Mouse (Mus musculus) common myeloid progenitor, adult 5-6 weeks (primary cell): ENCODE data around the gene Zcchc8. TPM values are rescaled to one million over a fixed set of nuclear protein-coding genes. Genes with fewer than 3 reads are reported as not detected.
"Not testable (repeated sequence)": the region's sequence is repeated elsewhere in the genome, so short reads cannot be mapped to it uniquely, and the experiment has no call there.

Experiments
- ATAC-seq: replicated peaks from 2 replicates; pipeline ENCODE4 v1.8.0; 2016; ENCODE audit warnings: low read depth, mild to moderate bottlenecking, moderate TSS enrichment, inconsistent platforms; ENCODE audit not compliant: poor library complexity, severe bottlenecking
- total RNA-seq: library from RNA; stranded (forward); fragments of 200-1000, 187-1606 nt; gene quantifications from 2 replicates; pipeline ENCODE4 v1.2.3, GENCODE M21; 2017

Zcchc8 gene
- 79.9 and 124 TPM in 2 replicates for total RNA-seq

DNA sequence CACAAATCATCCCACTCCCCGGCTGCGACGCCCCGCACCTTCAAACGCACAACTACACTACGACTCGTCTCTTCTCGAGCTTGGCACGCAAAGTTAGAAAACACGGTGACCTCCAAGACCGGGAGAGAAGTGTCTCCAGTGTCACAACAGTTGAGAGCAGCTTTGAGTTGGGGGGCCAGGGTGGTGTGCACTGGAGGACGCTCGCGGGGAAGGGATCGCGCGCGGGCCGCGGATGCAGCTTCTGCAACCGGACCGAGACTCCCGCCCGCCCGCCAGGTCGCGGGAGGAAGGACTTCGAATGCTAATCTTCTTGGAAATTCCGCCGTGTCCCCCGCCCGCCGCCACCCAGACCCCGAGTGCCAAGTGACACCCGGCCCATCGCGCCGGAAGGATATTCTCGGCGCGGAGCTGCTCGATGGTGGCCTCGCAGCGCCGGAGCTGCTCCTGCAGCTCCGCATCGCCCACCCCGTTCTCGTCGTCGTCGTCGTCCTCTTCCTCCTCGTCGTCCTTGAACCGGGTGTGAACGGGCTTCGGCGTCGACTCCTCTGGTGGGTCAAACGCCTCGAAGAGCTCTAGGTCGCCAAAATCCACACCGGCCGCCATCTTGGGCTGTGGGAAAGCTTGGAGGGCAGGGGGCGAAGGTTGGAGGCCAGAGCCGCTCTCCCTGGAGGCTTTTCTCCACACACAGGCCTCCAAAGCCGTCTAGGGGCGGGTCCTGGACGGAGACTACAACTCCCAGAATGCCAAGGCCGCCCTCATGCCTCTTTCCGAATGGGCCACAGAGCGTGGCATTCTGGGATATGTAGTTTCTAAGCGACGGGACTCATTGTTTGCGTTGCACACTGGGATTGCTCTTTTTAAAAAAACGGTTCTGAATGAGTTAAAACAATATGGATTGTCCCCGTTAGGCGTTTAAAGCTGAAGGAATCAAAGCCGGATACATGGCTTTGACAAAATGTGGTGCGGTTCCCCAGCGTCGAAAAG is at the start of gene Zcchc8:
Gene Zcchc8, minus strand, starts transcription at position 773 of the 984 bp plus-strand sequence.
- ATAC-seq, result peak; percentile 100

DNA sequence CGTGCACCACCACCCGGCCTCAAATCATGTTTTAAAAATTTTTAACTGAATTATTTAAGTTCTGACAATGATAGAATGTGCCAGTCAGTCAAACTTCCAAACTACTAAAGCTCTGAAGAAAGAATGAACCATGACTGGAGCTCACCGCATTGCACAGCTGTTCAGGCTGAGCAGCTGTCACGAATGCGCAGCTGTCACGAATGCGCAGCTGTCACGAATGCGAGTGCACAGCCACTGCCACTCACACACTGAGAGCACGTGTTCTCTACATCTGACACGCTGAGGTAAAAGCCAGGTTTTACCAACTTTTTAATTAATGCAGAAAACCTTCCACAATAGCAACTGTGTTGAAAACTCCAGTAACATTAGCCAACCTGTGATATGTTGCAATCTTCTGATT is 45.6 kb upstream of the Zcchc8 start:
- not testable (repeated sequence) for ATAC-seq

DNA sequence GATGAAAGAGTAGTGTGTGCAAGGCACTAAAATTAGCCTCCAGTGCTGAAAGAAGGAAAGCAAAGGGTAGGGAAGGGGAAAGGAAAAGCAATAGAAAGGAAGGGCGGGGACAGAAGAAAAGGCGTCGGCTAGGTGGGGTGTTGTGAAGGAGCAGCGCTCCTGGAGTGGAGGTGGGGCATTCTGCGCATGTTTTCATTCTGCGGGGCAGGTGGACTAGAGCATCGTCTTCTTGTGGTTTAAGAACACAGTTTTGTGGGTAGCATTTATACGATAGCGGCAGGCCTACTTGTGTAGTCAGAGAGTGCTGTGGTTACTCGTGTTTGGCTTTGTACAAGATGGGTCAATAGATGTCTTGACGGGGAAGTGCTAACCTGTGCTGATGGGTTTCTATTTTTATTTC is 44.6 kb upstream of the Zcchc8 start:
- ATAC-seq, result no peak

DNA sequence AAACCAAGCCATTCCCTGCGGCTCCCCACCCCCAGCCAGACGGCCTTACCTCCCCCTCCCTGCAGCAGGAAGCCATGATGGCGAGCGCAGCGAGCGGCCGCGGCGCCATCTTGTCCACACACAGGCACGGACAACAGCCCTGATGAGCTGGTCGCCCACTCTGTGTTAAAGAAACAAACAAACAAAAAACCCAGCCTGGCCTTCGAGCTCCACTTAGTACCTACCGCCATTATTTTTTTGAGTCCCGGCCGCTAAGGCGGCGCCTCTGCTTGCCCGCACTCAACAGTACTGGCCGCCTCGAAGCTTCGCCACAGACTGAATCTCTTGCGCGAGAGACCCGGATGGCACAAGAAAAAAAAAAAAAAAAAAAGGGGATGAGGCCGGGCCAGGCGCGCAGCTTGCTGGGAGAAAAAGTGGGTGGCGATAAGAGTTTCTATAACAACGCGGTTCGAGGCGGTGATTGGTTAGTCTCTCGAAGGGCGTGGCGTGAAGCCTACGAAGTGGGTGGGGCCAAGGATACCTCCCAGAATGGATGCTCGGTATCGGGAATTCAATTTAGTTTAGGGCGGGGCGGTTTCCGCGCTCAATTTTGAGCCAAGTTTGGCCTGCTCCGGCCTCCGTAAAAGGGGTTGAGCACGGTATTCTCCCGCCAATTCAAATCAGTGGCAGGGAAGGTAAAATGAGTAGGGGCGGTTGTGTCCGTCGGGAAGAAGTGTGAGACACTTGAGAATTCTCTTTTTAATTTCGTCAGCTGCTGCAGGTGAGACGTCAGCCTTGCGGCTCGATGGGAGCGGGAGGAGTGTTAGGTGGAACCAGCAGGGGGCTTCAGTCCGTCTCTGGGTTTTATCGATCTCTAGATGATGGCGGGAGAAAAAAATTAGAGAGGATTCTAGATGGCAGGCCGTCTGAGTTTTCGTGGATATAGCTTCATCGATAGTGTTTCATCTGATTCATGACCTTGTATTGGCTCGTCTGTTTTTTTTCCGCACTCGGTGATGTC is 28.5 kb upstream of the Zcchc8 start, which contains the start of the genes Rsrc2 and Kntc1:
Gene Rsrc2, minus strand, starts transcription at position 350 of the 1,000 bp plus-strand sequence.
Gene Kntc1, plus strand, starts transcription at position 652 of the 1,000 bp plus-strand sequence.
- peak; percentile 98 for ATAC-seq

DNA sequence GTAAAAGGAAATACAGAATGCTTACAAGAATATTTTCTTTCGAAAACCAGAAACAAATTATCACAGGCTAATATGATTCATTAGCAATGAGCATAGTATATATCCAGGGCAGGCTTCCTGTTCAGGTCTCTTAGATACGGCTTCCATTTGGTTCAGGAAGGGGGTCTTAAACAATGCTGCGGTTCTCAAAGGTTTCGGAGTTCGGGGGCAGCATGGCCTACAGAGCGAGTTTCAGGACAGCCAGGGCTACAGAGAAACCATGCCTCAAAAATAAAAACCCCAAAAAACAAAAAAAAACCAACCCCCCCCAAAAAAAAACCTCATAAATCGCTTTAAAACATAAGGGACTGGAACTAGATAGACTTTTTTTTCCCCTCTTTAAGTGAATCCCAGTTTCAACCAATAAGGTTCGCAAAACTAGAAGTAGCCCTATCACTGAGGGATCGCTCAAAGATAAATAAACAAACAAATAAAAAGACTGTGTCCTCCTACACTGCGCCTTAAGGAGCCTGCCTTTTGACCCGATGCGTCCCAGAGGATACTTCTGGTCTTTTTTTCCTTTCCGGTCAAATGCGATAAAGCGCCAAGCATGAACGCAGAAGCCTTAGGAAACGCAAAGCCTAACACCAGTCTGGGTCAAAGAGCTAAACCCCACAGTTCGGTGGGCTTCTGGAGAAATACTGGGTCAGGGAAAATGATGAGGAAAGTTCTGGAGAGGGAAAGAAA is 27.6 kb upstream of the Zcchc8 start:
- no peak for ATAC-seq

DNA sequence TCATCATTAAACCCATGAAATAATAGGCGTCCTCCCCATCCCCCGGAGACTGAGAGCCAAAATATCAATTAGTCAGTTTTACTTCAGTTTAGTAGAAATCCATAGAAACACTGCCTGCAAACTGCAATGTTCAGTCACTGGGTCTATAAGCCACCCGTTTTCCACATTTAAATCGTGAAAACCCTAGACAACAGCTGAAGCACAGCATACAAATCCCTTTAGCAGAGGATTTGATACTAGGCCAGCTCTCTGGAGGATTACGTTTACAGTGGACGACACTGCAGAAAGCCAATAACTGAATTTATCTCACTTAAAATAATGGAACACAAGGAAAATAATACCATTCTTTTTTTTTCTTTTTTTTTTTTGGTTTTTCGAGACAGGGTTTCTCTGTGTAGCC is 26.7 kb upstream of the Zcchc8 start:
- no peak for ATAC-seq

DNA sequence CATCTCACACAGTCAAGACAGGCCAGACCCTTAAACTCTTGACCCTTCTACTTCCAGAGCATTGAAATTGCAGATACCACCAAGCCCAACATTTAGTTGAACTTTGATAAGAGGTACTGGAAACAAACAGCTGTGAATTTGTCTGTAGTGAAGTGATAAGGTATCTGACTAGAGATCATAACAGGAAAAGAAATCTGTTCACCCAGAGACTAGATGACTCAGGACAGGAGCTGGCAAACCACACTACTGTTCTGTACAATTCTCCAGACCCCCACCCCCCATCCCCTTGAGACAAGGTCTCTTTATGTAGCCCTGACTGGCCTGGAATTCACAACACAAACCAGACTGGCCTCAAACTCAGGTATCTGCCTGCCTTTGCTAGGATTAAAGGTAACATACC is 25.4 kb upstream of the Zcchc8 start:
- ATAC-seq, result no peak

DNA sequence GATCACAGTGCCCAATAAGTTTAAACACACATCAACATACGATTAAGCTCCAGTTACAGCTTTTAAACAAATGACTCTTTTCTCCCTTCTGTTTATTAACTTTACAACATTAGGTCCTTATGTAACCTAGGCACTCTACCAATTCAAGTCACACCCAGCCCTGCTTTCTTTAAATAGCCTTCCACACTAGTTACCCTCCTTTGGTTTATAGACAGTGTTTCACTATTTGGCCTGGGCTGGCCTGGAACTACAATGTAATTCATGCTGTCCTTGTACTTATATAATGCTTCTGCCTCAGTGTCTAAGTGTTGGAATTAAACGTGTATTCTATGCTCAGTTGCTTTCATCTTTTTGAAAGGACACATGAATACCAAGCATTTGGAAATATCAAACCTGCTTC is 23.5 kb upstream of the Zcchc8 start:
- ATAC-seq, result no peak

DNA sequence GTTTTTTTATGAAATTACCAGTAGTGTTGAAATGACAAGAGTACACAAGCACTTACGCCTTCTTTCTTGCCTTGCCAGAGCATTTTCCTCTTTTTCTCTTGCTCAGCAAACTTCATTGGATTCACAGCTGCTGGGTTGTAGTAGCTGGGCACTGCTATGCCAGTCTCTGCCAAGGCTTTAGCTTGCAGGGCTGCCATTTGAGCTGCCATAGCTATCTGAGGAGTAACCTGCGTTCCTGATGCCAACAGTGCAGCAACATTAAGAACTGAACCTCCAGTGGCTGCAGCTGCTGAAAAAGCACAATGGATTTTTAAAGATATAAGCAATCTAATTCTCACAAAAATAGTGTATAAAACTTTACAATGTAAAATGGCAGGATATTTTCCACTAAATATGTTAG is 10.1 kb upstream of the Zcchc8 start:
- no peak for ATAC-seq

DNA sequence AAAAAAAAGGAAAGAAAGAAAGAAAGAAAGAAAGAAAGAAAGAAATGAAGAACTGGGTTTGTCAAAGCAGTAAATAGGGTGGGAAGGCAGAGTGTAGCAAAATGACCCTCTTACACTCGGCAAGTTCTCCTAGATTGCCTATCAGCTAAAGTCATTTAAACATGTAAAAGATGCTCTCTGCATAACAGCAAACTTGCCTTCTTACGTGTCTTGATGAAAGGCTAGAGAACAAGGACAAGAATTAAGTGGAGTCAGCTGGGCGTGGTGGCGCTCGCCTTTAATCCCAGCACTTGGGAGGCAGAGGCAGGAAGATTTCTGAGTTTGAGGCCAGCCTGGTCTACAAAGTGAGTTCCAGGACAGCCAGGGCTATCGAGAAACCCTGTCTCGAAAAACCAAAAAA is 2.9 kb upstream of the Zcchc8 start:
- not testable (repeated sequence) for ATAC-seq

DNA sequence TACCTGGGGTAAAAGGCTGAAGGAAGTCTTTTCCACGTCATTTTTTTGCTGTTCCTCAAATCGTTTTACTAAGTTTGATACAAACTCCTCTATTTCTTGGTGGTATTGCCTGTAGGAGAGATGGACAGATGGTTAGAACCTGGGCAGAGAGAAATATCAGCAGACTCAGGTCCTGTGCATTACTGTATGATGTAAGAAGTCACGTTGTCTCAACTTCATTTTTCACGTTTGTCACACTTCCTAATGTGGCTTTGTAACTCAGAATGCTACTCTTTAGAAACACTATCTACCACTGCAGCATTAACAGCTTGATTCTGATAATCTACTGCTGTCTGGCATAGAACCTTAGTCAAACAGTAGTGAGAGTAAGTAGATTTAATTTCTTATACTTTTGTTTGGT is 6.3 kb downstream of the Zcchc8 start:
- no peak for ATAC-seq

DNA sequence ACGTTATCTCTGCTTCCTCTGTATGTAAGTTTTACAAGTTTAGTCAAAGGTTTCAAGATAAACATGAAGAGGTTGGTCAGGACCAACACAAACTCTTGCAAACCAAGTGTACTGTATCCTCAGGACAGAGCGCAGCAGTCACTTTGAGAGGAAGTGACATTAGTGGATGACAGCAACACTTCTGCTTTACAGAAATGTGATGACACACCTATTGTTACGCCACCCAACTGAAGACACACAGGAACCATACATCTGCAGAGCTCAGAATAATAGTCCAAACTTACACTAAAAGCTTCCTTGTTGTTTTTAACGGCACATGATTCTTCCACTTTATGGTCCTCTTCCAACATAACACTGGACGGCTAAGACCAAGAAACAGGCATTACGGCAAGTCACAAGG is 7.1 kb downstream of the Zcchc8 start:
- ATAC-seq, result peak; percentile 84

DNA sequence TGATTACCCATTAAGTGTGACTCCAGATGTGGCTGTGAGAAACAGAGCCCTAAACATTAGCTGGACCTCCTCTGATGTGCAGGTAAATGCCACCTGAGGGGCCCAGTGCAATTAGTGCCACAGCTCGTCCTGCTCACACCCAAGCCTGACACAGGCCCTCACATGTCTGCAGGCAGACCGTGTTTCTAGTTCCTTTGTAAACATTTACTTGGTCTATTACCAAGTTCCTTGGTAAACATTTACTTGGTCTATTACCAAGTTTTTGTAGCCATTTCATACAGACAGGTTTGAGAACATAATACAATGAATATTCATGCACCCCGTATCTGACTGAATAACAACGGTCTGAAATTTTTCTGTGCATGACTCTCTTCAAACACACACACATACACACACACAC is 11.3 kb downstream of the Zcchc8 start:
- ATAC-seq, result no peak

DNA sequence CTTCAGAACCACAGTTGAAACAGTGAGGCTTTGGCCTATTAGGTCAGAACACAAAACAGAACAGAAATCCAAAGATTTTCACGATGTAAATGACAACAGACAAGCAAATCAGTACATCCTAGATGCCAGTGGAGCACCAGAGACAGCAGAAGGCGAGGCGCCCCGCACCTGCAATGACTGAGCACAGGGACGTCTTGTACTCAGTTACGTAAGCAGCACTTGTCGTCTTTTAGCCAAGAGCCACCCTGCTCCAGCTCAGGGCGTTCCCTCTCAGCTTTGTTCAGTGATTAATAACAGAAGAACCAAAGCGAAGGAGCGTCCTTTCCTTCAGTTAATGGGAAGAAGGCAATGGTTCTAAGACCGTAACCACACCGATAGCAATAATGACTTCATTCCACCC is 12.3 kb downstream of the Zcchc8 start:
- ATAC-seq, result no peak

DNA sequence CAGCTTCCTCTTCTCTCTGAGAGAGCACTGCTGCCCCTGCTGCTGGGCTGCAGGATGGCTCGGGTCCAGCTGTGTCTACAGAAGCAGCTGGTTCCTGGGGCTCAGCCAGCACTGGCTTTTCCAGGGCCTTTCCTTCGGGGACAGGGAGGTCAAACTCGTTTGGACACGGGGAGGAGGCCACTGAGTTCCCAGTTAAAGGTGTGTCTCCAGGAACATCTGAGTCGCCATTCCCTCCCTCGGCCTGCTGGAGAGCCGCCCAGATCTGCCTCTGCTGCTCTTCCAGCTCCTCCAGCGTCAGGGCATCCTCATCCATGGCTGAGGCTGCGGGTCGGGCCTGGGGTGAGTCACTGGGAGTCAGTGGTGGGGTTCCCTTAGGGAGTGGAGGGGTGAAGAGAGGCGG is 20.3 kb downstream of the Zcchc8 start:
- no peak for ATAC-seq

DNA sequence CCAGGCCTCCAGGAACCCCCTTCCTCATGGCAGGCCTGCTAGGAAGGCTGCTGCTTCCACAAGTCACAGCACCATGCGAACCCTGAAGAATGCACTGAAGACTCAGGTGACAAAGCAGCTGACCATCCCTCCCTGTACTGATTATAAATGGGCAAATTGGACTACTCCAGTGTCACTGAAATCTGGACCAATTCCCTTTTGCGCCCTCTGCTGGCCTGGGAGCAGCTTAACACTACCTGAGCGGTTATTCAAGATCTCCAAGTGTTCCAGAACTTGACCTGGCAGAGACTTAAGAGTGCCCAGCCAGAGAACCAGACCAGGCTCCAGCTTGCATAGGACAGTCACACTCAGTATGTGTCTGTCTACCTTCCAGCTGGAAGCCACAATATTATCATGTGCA is 21.7 kb downstream of the Zcchc8 start:
- peak; percentile 84 for ATAC-seq

DNA sequence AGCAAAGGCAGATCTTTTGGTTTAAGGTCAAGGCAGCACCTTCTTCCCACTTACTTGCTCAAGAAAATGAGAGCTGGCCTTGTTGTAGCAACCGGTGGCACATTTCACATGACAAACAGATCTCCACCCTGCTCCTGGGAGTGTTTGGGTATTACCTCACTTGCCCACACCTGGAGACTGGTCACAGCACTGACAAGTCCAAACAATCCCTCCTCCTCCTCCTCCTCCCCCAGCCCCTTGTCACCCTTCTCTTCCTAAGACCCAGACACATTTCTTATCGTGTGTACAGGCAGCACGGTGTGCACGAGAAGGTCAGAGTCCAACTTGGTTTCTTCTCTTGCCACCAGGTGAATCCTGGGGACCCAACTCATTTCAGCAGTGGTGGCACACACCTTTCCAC is 23.9 kb downstream of the Zcchc8 start:
- ATAC-seq, result no peak

DNA sequence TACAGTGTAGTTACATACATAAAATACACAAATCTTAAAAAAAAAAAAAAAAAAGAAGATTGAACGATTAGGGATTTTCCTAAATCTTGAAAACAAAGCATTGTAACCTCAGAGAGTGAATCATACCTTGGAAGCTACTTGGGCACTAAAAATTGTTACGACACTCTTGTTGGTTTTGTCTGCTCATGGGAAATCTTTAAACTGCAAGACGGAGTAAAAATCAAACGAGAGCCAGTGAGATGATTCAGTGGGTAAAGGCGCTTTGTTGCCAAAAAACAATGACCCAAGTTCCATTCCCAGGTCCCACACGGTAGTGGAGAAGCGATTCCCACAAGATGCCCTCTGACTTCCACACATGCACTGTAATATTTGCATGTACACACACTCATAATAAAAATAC is 24.7 kb downstream of the Zcchc8 start:
- no peak for ATAC-seq

DNA sequence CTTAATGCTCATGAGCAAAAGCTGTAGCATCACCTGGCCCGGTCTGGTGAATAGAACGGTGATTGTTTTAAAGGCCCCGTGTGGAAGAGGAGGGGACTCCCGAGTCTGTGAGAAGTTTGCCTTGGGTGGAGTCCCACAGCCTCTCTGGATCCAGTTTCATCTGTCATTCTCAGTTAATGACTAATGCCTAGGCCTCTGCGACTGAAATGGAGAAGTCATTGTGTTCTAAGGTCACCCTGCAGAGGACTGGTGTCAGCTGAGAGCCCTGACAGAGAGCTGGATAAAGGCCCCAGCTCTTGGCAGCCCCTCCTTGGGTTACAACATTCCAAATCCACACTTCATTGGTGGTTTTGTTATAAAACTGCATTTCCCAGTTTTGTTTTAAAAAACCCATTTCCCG is 26.4 kb downstream of the Zcchc8 start:
- ATAC-seq, result no peak
